Mouse (Mus musculus) heart, adult 2 months (tissue): ENCODE data around the gene Sorcs2.

Experiments used
- CTCF ChIP-seq: fragments of 200-600 bp; IDR thresholded peaks from 2 replicates; pipeline ENCODE4 v1.8.1; 2022; ENCODE audit warnings: antibody characterized with exemption, mild to moderate bottlenecking, moderate library complexity
- EP300 ChIP-seq: fragments of 200-500 bp; IDR thresholded peaks from 2 replicates; pipeline ENCODE4 v1.6.1; 2011; ENCODE audit warnings: low read depth, low read length, control low read depth; ENCODE audit not compliant: insufficient read depth
- POLR2A ChIP-seq: fragments of 200-500 bp; IDR thresholded peaks from 2 replicates; pipeline ENCODE4 v1.6.1; 2011; ENCODE audit warnings: mild to moderate bottlenecking, low read depth, low read length, control low read depth; ENCODE audit not compliant: insufficient read depth

GRCm38 (mm10) chr5:36208803-36209202, 189.1 kb downstream of the Sorcs2 start:
- TF ChIP-seq CTCF (no peak), POLR2A (no peak), EP300 (no peak)
